Mouse (Mus musculus) C2C12 (cell line): ENCODE measurements at regions not wholly inside any gene's neighbourhood (a gene's known extent, or its start where the extent isn't known, plus 50 kb on each side); places are given as distances from the start of the nearest gene placed in this dataset.
"Not testable (repeated sequence)": the region's sequence is repeated elsewhere in the genome, so short reads cannot be mapped to it uniquely, and the experiment has no call there.

Experiments
- H3K27me3 ChIP-seq: one replicate; pipeline ENCODE4 v1.6.1; 2011; ENCODE audit not compliant: control insufficient read depth, insufficient read depth, insufficient read length
- H3K36me3 ChIP-seq: one replicate; pipeline ENCODE4 v1.6.1; 2011; ENCODE audit not compliant: control insufficient read depth, insufficient read depth
- H3K4me3 ChIP-seq: one replicate; pipeline ENCODE4 v1.5.1; 2011; ENCODE audit warnings: mild to moderate bottlenecking, control low read depth; ENCODE audit not compliant: poor library complexity, insufficient read depth, severe bottlenecking
- H3K79me2 ChIP-seq: one replicate; pipeline ENCODE4 v1.6.1; 2011; ENCODE audit not compliant: control insufficient read depth, insufficient read depth
- H3K79me3 ChIP-seq: one replicate; pipeline ENCODE4 v1.6.1; 2011; ENCODE audit warnings: low read depth, control low read depth
- H3ac ChIP-seq: one replicate; pipeline ENCODE3; 2011; ENCODE audit warnings: low read depth; ENCODE audit not compliant: control insufficient read depth, insufficient read length
- CEBPB ChIP-seq: IDR thresholded peaks from one replicate; pipeline ENCODE4 v1.6.1; 2011; ENCODE audit warnings: low read depth, mild to moderate bottlenecking, control low read depth, moderate library complexity
- CTCF ChIP-seq: IDR thresholded peaks from one replicate; pipeline ENCODE4 v1.5.1; 2011; ENCODE audit not compliant: control insufficient read depth, insufficient read depth, insufficient read length
- FOSL1 ChIP-seq: IDR thresholded peaks from one replicate; pipeline ENCODE4 v1.8.0; 2011; ENCODE audit warnings: mild to moderate bottlenecking, low read length; ENCODE audit not compliant: poor library complexity, insufficient read depth, severe bottlenecking
- MAX ChIP-seq: IDR thresholded peaks from one replicate; pipeline ENCODE4 v1.6.1; 2011; ENCODE audit warnings: mild to moderate bottlenecking, control low read depth
- MYOD1 ChIP-seq: IDR thresholded peaks from one replicate; pipeline ENCODE4 v1.6.1; 2011; ENCODE audit warnings: low read depth; ENCODE audit not compliant: control insufficient read depth, insufficient read length
- MYOG ChIP-seq: IDR thresholded peaks from one replicate; pipeline ENCODE4 v1.6.1; 2011; ENCODE audit not compliant: control insufficient read depth, insufficient read length; ENCODE audit errors: extremely low read depth
- USF1 ChIP-seq: IDR thresholded peaks from one replicate; pipeline ENCODE4 v1.6.1; 2011; ENCODE audit warnings: low read depth, mild to moderate bottlenecking, control low read depth, moderate library complexity

GRCm38 (mm10) chr6:6384971-6385370 is 168.0 kb upstream of the Slc25a13 start:
- Histone ChIP-seq H3K36me3 (no peaks in the 10 kb centered on the region), H3K79me2 (no peaks in the 10 kb centered on the region), H3K79me3 (no peaks in the 10 kb centered on the region), H3K4me3 (no peak overlapping the region), H3K27me3 (no peaks in the 10 kb centered on the region), H3ac (no peak overlapping the region)
- TF ChIP-seq MAX (no peak), MYOD1 (no peak), FOSL1 (no peak), USF1 (no peak), CTCF (no peak)

- Histone ChIP-seq H3K27me3 (no peaks in the 10 kb centered on the region), H3K4me3 (no peak overlapping the region), H3K79me2 (no peaks in the 10 kb centered on the region), H3K79me3 (no peaks in the 10 kb centered on the region), H3K36me3 (no peaks in the 10 kb centered on the region), H3ac (no peak overlapping the region)
- TF ChIP-seq MYOD1 (no peak), MAX (no peak), MYOG (no peak), CEBPB (no peak), FOSL1 (no peak), CTCF (no peak), USF1 (no peak)
Measured at GRCm38 (mm10) chr6:6384441-6384840, 167.5 kb upstream of the Slc25a13 start.

- Histone ChIP-seq H3ac (no peak overlapping the region), H3K79me2 (no peaks in the 10 kb centered on the region), H3K4me3 (no peak overlapping the region), H3K27me3 (no peaks in the 10 kb centered on the region), H3K79me3 (no peaks in the 10 kb centered on the region), H3K36me3 (no peaks in the 10 kb centered on the region)
- no peak for TF ChIP-seq CEBPB
- TF ChIP-seq MYOG, result no peak
- TF ChIP-seq MYOD1, result no peak
- TF ChIP-seq CTCF, result no peak
- TF ChIP-seq FOSL1, result no peak
- TF ChIP-seq MAX, result no peak
- no peak for TF ChIP-seq USF1
Measured at GRCm38 (mm10) chr6:6372421-6372820, 155.4 kb upstream of the Slc25a13 start.

GRCm38 (mm10) chr6:6371444-6372093 is 154.6 kb upstream of the Slc25a13 start:
- Histone ChIP-seq H3K27me3 (no peaks in the 10 kb centered on the region), H3K36me3 (no peaks in the 10 kb centered on the region), H3K79me3 (no peaks in the 10 kb centered on the region), H3K4me3 (no peak overlapping the region), H3K79me2 (no peaks in the 10 kb centered on the region), H3ac (no peak overlapping the region)
- peak; percentile 33 for TF ChIP-seq MYOD1
- TF ChIP-seq FOSL1, result no peak

GRCm38 (mm10) chr6:6364037-6364436 is 147.1 kb upstream of the Slc25a13 start:
- H3K79me2 ChIP-seq, result no peaks in the 10 kb centered on the region
- H3K4me3 ChIP-seq, result no peak overlapping the region
- no peaks in the 10 kb centered on the region for H3K36me3 ChIP-seq
- no peak overlapping the region for H3ac ChIP-seq
- no peaks in the 10 kb centered on the region for H3K27me3 ChIP-seq
- no peaks in the 10 kb centered on the region for H3K79me3 ChIP-seq
- TF ChIP-seq MYOG (no peak), USF1 (no peak), CTCF (no peak), CEBPB (no peak), FOSL1 (no peak), MYOD1 (no peak), MAX (no peak)

GRCm38 (mm10) chr6:6362678-6363354 is 145.8 kb upstream of the Slc25a13 start:
- no peaks in the 10 kb centered on the region for H3K79me2 ChIP-seq
- TF ChIP-seq USF1 (no peak), MYOG (no peak), CEBPB (no peak), CTCF (no peak), MYOD1 (no peak)

GRCm38 (mm10) chr6:6361181-6361580 is 144.2 kb upstream of the Slc25a13 start:
- H3K79me3 ChIP-seq, H3K79me2 ChIP-seq, H3K27me3 ChIP-seq, H3K36me3 ChIP-seq, H3K4me3 ChIP-seq, H3ac ChIP-seq: not testable (repeated sequence)

More at GRCm38 (mm10) chr6:6362678-6363354, 145.8 kb upstream of the Slc25a13 start:
- H3K36me3 ChIP-seq, result no peaks in the 10 kb centered on the region
- H3K4me3 ChIP-seq, result no peak overlapping the region
- H3ac ChIP-seq, result no peak overlapping the region
- H3K79me3 ChIP-seq, result no peaks in the 10 kb centered on the region
- H3K27me3 ChIP-seq, result no peaks in the 10 kb centered on the region
